In genomic region chr19:10181225-10181624, GRCm38 (mm10) we compare ENCODE assay signal across 20 mouse cellular contexts. TPM values are rescaled to one million over a fixed set of nuclear protein-coding genes. Genes with fewer than 3 reads are reported as not detected.
A peak's percentile ranks its signal among the peaks of the same experiment; 100 is the strongest.
DNase-seq lines count a peak whose midpoint lies in the region; ATAC-seq and TF ChIP-seq lines count a peak whose summit lies in the region.
"Had no signal": no experiment of that assay in that cellular context is flagged by ENCODE, and none has a peak within 500 bp of the region (broad histone marks: within the 10 kb centered on the region; RNA-seq: fewer than 3 reads in every experiment).

No protein-coding gene starts in this region.

- ATAC-seq in liver, embryonic 13.5 days (ENCODE audit: low read depth) = no peak
- ATAC-seq in liver, embryonic 11.5 days (replicated peaks; ENCODE audit: low FRiP score) = no peak
- ATAC-seq in liver, embryonic 16.5 days (ENCODE audit: low read depth) = no peak
- ATAC-seq: inflammation-experienced regulatory T-cells, adult 6 months had no signal

- H3K36me3 ChIP-seq in liver, embryonic 13.5 days = peaks cover 19% of the 10 kb centered on the region
- H3K36me3 ChIP-seq in liver, embryonic 11.5 days (ENCODE audit: control insufficient read depth, insufficient read depth, low read length) = peaks cover 10% of the 10 kb centered on the region; the same call in 1 of the 2 replicates
- H3K36me3 ChIP-seq in liver, embryonic 16.5 days (ENCODE audit: control insufficient read depth, insufficient read depth) = peaks cover 4% of the 10 kb centered on the region; the same call in 1 of the 2 replicates

- H3K4me1 ChIP-seq in liver, embryonic 13.5 days (replicated peaks) = peaks cover 43% of the 10 kb centered on the region
- peaks cover 12% of the 10 kb centered on the region for H3K4me1 ChIP-seq in liver, embryonic 11.5 days (replicated peaks; ENCODE audit: control insufficient read depth, insufficient read depth, low read length)
- peaks cover 22% of the 10 kb centered on the region for H3K4me1 ChIP-seq in liver, embryonic 16.5 days (ENCODE audit: control insufficient read depth, low read depth, low read length)

- H3K4me3 ChIP-seq in liver, embryonic 13.5 days (replicated peaks) = no peak overlapping the region
- H3K4me3 ChIP-seq in liver, embryonic 11.5 days (ENCODE audit: low read depth, low read length) = no peak overlapping the region
- no peak overlapping the region for H3K4me3 ChIP-seq in liver, embryonic 16.5 days (ENCODE audit: low read depth, low read length)
- H3K4me3 ChIP-seq: hindbrain, embryonic 12.5 days; limb, embryonic 12.5 days; midbrain, embryonic 15.5 days had no signal

- H3K27ac ChIP-seq in liver, embryonic 13.5 days = peak overlapping the region; percentile 85; the same call in 1 of the 2 replicates
- H3K27ac ChIP-seq in liver, embryonic 11.5 days (ENCODE audit: low read depth, low read length) = no peak overlapping the region
- H3K27ac ChIP-seq in liver, embryonic 16.5 days (ENCODE audit: low read length) = 0 out of 2 replicates have a peak overlapping the region, but pooled peaks have one; percentile 25
- H3K27ac ChIP-seq: hindbrain, embryonic 12.5 days; limb, embryonic 12.5 days; midbrain, embryonic 15.5 days had no signal

- 88% methylated on average over 7 of the region's 7 CpGs for WGBS in liver, embryonic 13.5 days (ENCODE audit: insufficient replicate concordance)
- 93% methylated on average over 7 of the region's 7 CpGs for WGBS in liver, embryonic 11.5 days
- 88% methylated on average over 7 of the region's 7 CpGs for WGBS in liver, embryonic 16.5 days (ENCODE audit: insufficient replicate concordance)

- H3K9me3 ChIP-seq in liver, embryonic 13.5 days (replicated peaks) = no peaks in the 10 kb centered on the region
- H3K9me3 ChIP-seq in liver, embryonic 11.5 days (ENCODE audit: control insufficient read depth, low read length) = no peaks in the 10 kb centered on the region
- no peaks in the 10 kb centered on the region; the same call in 1 of the 2 replicates for H3K9me3 ChIP-seq in liver, embryonic 16.5 days (replicated peaks; ENCODE audit: control insufficient read depth, low read length)
- H3K9me3 ChIP-seq: hindbrain, embryonic 12.5 days; limb, embryonic 12.5 days; midbrain, embryonic 15.5 days had no signal

- H3K27me3 ChIP-seq in liver, embryonic 13.5 days = no peaks in the 10 kb centered on the region
- no peaks in the 10 kb centered on the region for H3K27me3 ChIP-seq in liver, embryonic 11.5 days (replicated peaks; ENCODE audit: control insufficient read depth, insufficient read depth, low read length)
- H3K27me3 ChIP-seq in liver, embryonic 16.5 days (ENCODE audit: control insufficient read depth, insufficient read depth, low read depth, low read length) = no peaks in the 10 kb centered on the region
- H3K27me3 ChIP-seq: hindbrain, embryonic 12.5 days; limb, embryonic 12.5 days; megakaryocyte, embryonic 14.5 days; midbrain, embryonic 15.5 days had no signal

- no peak for TF ChIP-seq CTCF in brain, embryonic 14.5 days (IDR thresholded peaks at IDR 0.05; ENCODE audit: borderline replicate concordance, extremely low read depth, insufficient read depth, insufficient read length)

- peak; percentile 44 to 86 for DNase-seq in layer of hippocampus, adult 18-20 months (ENCODE audit: low spot score in 2 of 2)
- DNase-seq in layer of hippocampus, adult 9-10 months (ENCODE audit: low spot score) = no peak
- DNase-seq in liver, embryonic 13.5 days = no peak
- DNase-seq in liver, embryonic 11.5 days (ENCODE audit: low spot score) = no peak
- peak; percentile 16 for DNase-seq in brain, embryonic 14.5 days (ENCODE audit: low read depth)
- no peak for DNase-seq in embryo, embryonic 9.5 days (ENCODE audit: extremely low spot score)
- DNase-seq: adrenal gland, adult 8-10 months; cerebellum, postnatal 25 days; gastrocnemius, postnatal 10 days; kidney, adult 2 months; kidney, postnatal 14 days; lung, adult 2 months; spleen, adult 18-20 months; thymus, postnatal 4 days had no signal

- no peak overlapping the region for H3K4me2 ChIP-seq in liver, embryonic 13.5 days
- H3K4me2 ChIP-seq in liver, embryonic 11.5 days = no peak overlapping the region
- H3K4me2 ChIP-seq in liver, embryonic 16.5 days (ENCODE audit: low read depth, low read length) = no peak overlapping the region
- H3K4me2 ChIP-seq: hindbrain, embryonic 12.5 days; limb, embryonic 12.5 days; midbrain, embryonic 15.5 days had no signal

- TF ChIP-seq POLR2A in brain, embryonic 14.5 days (IDR thresholded peaks at IDR 0.05; ENCODE audit: borderline replicate concordance, extremely low read depth, insufficient read depth, insufficient read length, poor library complexity, severe bottlenecking) = no peak

- no peak overlapping the region for H3K9ac ChIP-seq in liver, embryonic 13.5 days
- H3K9ac ChIP-seq in liver, embryonic 11.5 days (ENCODE audit: low read depth, low read length) = no peak overlapping the region
- H3K9ac ChIP-seq in liver, embryonic 16.5 days (ENCODE audit: low read depth, low read length) = no peak overlapping the region
- H3K9ac ChIP-seq: hindbrain, embryonic 12.5 days; limb, embryonic 12.5 days; midbrain, embryonic 15.5 days had no signal

RNA-seq across cellular contexts. Expression of gene Fads1, which starts 1.5 kb away (rescaled TPM):
- total RNA-seq in layer of hippocampus, adult 18-20 months (2021) = 100 to 1,000 TPM; 187 to 200 TPM
- 60.2 and 77.5 TPM in 2 replicates for polyA plus RNA-seq in liver, embryonic 13.5 days (2015; fragmentation: Nextera tagmentation; extraction: Ambion mirVana)
- 113 and 121 TPM in 2 replicates for polyA plus RNA-seq in liver, embryonic 11.5 days (2014; fragmentation: Nextera tagmentation; extraction: Ambion mirVana)
- 136 and 139 TPM in 2 replicates for polyA plus RNA-seq in brain, embryonic 14.5 days (2012; rRNA removed)
- polyA plus RNA-seq in liver, embryonic 16.5 days (2015; fragmentation: Nextera tagmentation; extraction: Ambion mirVana) = 79.4 and 92.4 TPM in 2 replicates

RNA-seq across cellular contexts. Expression of gene Tmem258, which starts 22.6 kb away (rescaled TPM):
- total RNA-seq in layer of hippocampus, adult 18-20 months (2021) = 10 to 100 TPM; 81.9 to 84.8 TPM
- polyA plus RNA-seq in liver, embryonic 13.5 days (2015; fragmentation: Nextera tagmentation; extraction: Ambion mirVana) = 332 and 375 TPM in 2 replicates
- 472 and 478 TPM in 2 replicates for polyA plus RNA-seq in liver, embryonic 11.5 days (2014; fragmentation: Nextera tagmentation; extraction: Ambion mirVana)
- 108 and 164 TPM in 2 replicates for polyA plus RNA-seq in brain, embryonic 14.5 days (2012; rRNA removed)
- polyA plus RNA-seq in liver, embryonic 16.5 days (2015; fragmentation: Nextera tagmentation; extraction: Ambion mirVana) = 277 and 304 TPM in 2 replicates

RNA-seq across cellular contexts. Expression of gene Fen1, which starts 22.7 kb away (rescaled TPM):
- total RNA-seq in layer of hippocampus, adult 18-20 months (2021) = 10 to 100 TPM in 1 of 2 experiments, 1 to 10 TPM in 1; 9.5 to 10.7 TPM
- polyA plus RNA-seq in liver, embryonic 13.5 days (2015; fragmentation: Nextera tagmentation; extraction: Ambion mirVana) = 190 and 208 TPM in 2 replicates
- 215 and 236 TPM in 2 replicates for polyA plus RNA-seq in liver, embryonic 11.5 days (2014; fragmentation: Nextera tagmentation; extraction: Ambion mirVana)
- polyA plus RNA-seq in brain, embryonic 14.5 days (2012; rRNA removed) = 26.6 and 34.3 TPM in 2 replicates
- 114 and 125 TPM in 2 replicates for polyA plus RNA-seq in liver, embryonic 16.5 days (2015; fragmentation: Nextera tagmentation; extraction: Ambion mirVana)

RNA-seq across cellular contexts. Expression of gene Myrf, which starts 59.3 kb away (rescaled TPM):
- 10 to 100 TPM; 31.9 to 33.9 TPM for total RNA-seq in layer of hippocampus, adult 18-20 months (2021)
- polyA plus RNA-seq in liver, embryonic 13.5 days (2015; fragmentation: Nextera tagmentation; extraction: Ambion mirVana) = 3.2 and 3.4 TPM in 2 replicates
- 23.8 and 24.1 TPM in 2 replicates for polyA plus RNA-seq in liver, embryonic 11.5 days (2014; fragmentation: Nextera tagmentation; extraction: Ambion mirVana)
- 1.4 and 2.4 TPM in 2 replicates for polyA plus RNA-seq in brain, embryonic 14.5 days (2012; rRNA removed)
- 3.1 and 3.9 TPM in 2 replicates for polyA plus RNA-seq in liver, embryonic 16.5 days (2015; fragmentation: Nextera tagmentation; extraction: Ambion mirVana)
- polyA plus RNA-seq: inflammation-experienced regulatory T-cells, adult 6 months had no signal

Comparison
In these comparisons a context has a peak if more than half of its experiments do, and no peak if none do; other contexts are left out.
1. DNase-seq: peak in layer of hippocampus, adult 18-20 months (2 of 2) and brain, embryonic 14.5 days (single experiment); none in layer of hippocampus, adult 9-10 months (single experiment), liver, embryonic 13.5 days (single experiment), liver, embryonic 11.5 days (single experiment) and embryo, embryonic 9.5 days (single experiment).